Mouse (Mus musculus) forebrain, postnatal 0 days (tissue): ENCODE measurements around the gene Cavin3. TPM values are rescaled to one million over a fixed set of nuclear protein-coding genes. Genes with fewer than 3 reads are reported as not detected.

Experiments used
- ATAC-seq: fragments of 200-750 bp; cut with Nextera tagmentation; 2 replicates; pipeline ENCODE4 v1.8.0; 2017; ENCODE audit warnings: mild to moderate bottlenecking, moderate library complexity
- DNase-seq: peaks from one replicate; pipeline ENCODE4 v3.0.0-alpha.2; 2015
- H3K27ac ChIP-seq: fragments of 300-500 bp; sonication (generic); 2 replicates; pipeline ENCODE4 v1.5.1; 2014; ENCODE audit warnings: low read depth, mild to moderate bottlenecking, antibody characterized with exemption, low read length, moderate library complexity, mixed read lengths
- H3K27me3 ChIP-seq: fragments of 300-500 bp; sonication (generic); 2 replicates; pipeline ENCODE4 v1.6.1; 2014; ENCODE audit warnings: mild to moderate bottlenecking, low read length, mixed read lengths; ENCODE audit not compliant: insufficient read depth
- H3K36me3 ChIP-seq: fragments of 300-500 bp; sonication (generic); 2 replicates; pipeline ENCODE4 v1.6.1; 2014; ENCODE audit warnings: mild to moderate bottlenecking, moderate library complexity; ENCODE audit not compliant: insufficient read depth
- H3K4me1 ChIP-seq: fragments of 300-500 bp; sonication (generic); 2 replicates; pipeline ENCODE4 v1.6.1; 2014; ENCODE audit warnings: antibody characterized with exemption; ENCODE audit not compliant: insufficient read depth
- H3K4me2 ChIP-seq: fragments of 300-500 bp; sonication (generic); 2 replicates; pipeline ENCODE4 v1.6.1; 2014; ENCODE audit warnings: low read depth, mild to moderate bottlenecking, moderate library complexity
- H3K4me3 ChIP-seq: fragments of 300-500 bp; sonication (generic); 2 replicates; pipeline ENCODE4 v1.5.1; 2014; ENCODE audit warnings: low read depth, low read length, mixed read lengths
- H3K9ac ChIP-seq: fragments of 300-500 bp; sonication (generic); 2 replicates; pipeline ENCODE4 v1.6.1; 2014; ENCODE audit warnings: mild to moderate bottlenecking
- H3K9me3 ChIP-seq: fragments of 300-500 bp; sonication (generic); 2 replicates; pipeline ENCODE4 v1.6.1; 2016; ENCODE audit warnings: low read length
- CTCF ChIP-seq: sonication (generic); IDR thresholded peaks from 2 replicates; pipeline ENCODE4 v1.5.1; 2016; ENCODE audit warnings: antibody characterized with exemption, control low read depth, low read depth
- WGBS: fragments of 180-500 bp; shearing (Covaris S2); extraction: QIAGEN DNeasy Blood & Tissue Kit; methylation state at CpG from one replicate; pipeline ENCODE4 v1.1.7; 2014; 5-methylcytosine and 5-hydroxymethylcytosine counted together
- polyA plus RNA-seq: library from polyadenylated mRNA; unstranded; fragments of >200 nt; fragmentation: Nextera tagmentation; extraction: Ambion mirVana; gene quantifications from 2 replicates; pipeline ENCODE4 v1.2.1, GENCODE M21; 2015
- total RNA-seq: library from RNA; depleted of rRNA; stranded (reverse); fragments of >200 nt; gene quantifications from 2 replicates; pipeline ENCODE4 v1.2.3, GENCODE M21; 2014; rRNA removed

Gene Cavin3
- total and polyA plus RNA-seq, 2 experiments from 2014 or later = 28.6 to 31.7 TPM

- H3K36me3 ChIP-seq = no peaks in the 10 kb centered on the region
- no peak overlapping the region for H3K27ac ChIP-seq
- DNase-seq (no peak), ATAC-seq (no peak)
- H3K9ac ChIP-seq = no peak overlapping the region
- WGBS = 88% methylated on average over 3 of the region's 3 CpGs
- no peaks in the 10 kb centered on the region for H3K4me1 ChIP-seq
- no peaks in the 10 kb centered on the region for H3K9me3 ChIP-seq
- no peak for TF ChIP-seq CTCF
- no peak overlapping the region for H3K4me2 ChIP-seq
- no peaks in the 10 kb centered on the region for H3K27me3 ChIP-seq
- no peak overlapping the region for H3K4me3 ChIP-seq
Measured at GRCm38 (mm10) chr7:105445076-105445475, 37.0 kb downstream of the Cavin3 start.

- Histone ChIP-seq H3K4me1 (no peaks in the 10 kb centered on the region), H3K36me3 (no peaks in the 10 kb centered on the region), H3K4me2 (no peak overlapping the region), H3K4me3 (no peak overlapping the region), H3K27me3 (no peaks in the 10 kb centered on the region), H3K27ac (no peak overlapping the region), H3K9me3 (no peaks in the 10 kb centered on the region), H3K9ac (no peak overlapping the region)
- no peak for TF ChIP-seq CTCF
- ATAC-seq = no peak
- no peak for DNase-seq
- 65% methylated on average over 4 of the region's 4 CpGs for WGBS
Measured at GRCm38 (mm10) chr7:105441426-105441825, 40.7 kb downstream of the Cavin3 start.

- Histone ChIP-seq H3K9ac (no peak overlapping the region), H3K4me3 (no peak overlapping the region), H3K4me2 (no peak overlapping the region), H3K36me3 (no peaks in the 10 kb centered on the region), H3K9me3 (no peaks in the 10 kb centered on the region), H3K4me1 (no peaks in the 10 kb centered on the region), H3K27me3 (no peaks in the 10 kb centered on the region), H3K27ac (no peak overlapping the region)
- no peak for DNase-seq
- no peak for TF ChIP-seq CTCF
- 77% methylated on average over 7 of the region's 7 CpGs for WGBS
- ATAC-seq = peak; percentile 38; the same call in 1 of the 2 replicates
Measured at GRCm38 (mm10) chr7:105437979-105438772, 43.9 kb downstream of the Cavin3 start.

GRCm38 (mm10) chr7:105434798-105435197 lies 47.3 kb downstream of the Cavin3 start:
- no peak for TF ChIP-seq CTCF
- ATAC-seq = no peak
- H3K27me3 ChIP-seq = no peaks in the 10 kb centered on the region
- no peak overlapping the region for H3K9ac ChIP-seq
- DNase-seq = no peak
- H3K4me2 ChIP-seq = no peak overlapping the region
- no peaks in the 10 kb centered on the region for H3K4me1 ChIP-seq
- WGBS = 90% methylated on average over 22 of the region's 22 CpGs
- H3K36me3 ChIP-seq = no peaks in the 10 kb centered on the region
- no peaks in the 10 kb centered on the region for H3K9me3 ChIP-seq
- no peak overlapping the region for H3K27ac ChIP-seq
- no peak overlapping the region for H3K4me3 ChIP-seq

- Histone ChIP-seq H3K4me2 (no peak overlapping the region), H3K9ac (no peak overlapping the region), H3K4me3 (no peak overlapping the region), H3K36me3 (no peaks in the 10 kb centered on the region), H3K27me3 (no peaks in the 10 kb centered on the region), H3K27ac (no peak overlapping the region), H3K4me1 (no peaks in the 10 kb centered on the region), H3K9me3 (no peaks in the 10 kb centered on the region)
- TF ChIP-seq CTCF = no peak
- ATAC-seq (no peak), DNase-seq (no peak)
- WGBS = 89% methylated on average over 17 of the region's 17 CpGs
Measured at GRCm38 (mm10) chr7:105433859-105434258, 48.2 kb downstream of the Cavin3 start.

GRCm38 (mm10) chr7:105432058-105432457 lies 50.0 kb downstream of the Cavin3 start:
- ATAC-seq (no peak), DNase-seq (no peak)
- H3K27me3 ChIP-seq = no peaks in the 10 kb centered on the region
- H3K4me3 ChIP-seq = no peak overlapping the region
- TF ChIP-seq CTCF = no peak
- no peak overlapping the region for H3K4me2 ChIP-seq
- 76% methylated on average over 1 of the region's 1 CpGs for WGBS
- no peak overlapping the region for H3K27ac ChIP-seq
- no peak overlapping the region for H3K9ac ChIP-seq
- no peaks in the 10 kb centered on the region for H3K4me1 ChIP-seq
- H3K9me3 ChIP-seq = no peaks in the 10 kb centered on the region
- H3K36me3 ChIP-seq = no peaks in the 10 kb centered on the region

Other genes with a start within 250 kb of the Cavin3 start
- gene Olfr688, start 194.2 kb downstream of the Cavin3 start, total RNA-seq = not detected in 2 replicates
- gene Olfr688, start 194.2 kb downstream of the Cavin3 start, polyA plus RNA-seq = not detected in 2 replicates
- not detected in 2 replicates for gene Olfr689, start 171.1 kb downstream of the Cavin3 start, total RNA-seq
- not detected in 2 replicates for gene Olfr689, start 171.1 kb downstream of the Cavin3 start, polyA plus RNA-seq
- 0.10 TPM in 1 of 2 replicates, not detected in the other for gene Olfr690, start 148.2 kb downstream of the Cavin3 start, total RNA-seq
- not detected in 2 replicates for gene Olfr690, start 148.2 kb downstream of the Cavin3 start, polyA plus RNA-seq
- gene Olfr691, start 140.0 kb downstream of the Cavin3 start, total RNA-seq = not detected in 2 replicates
- not detected in 2 replicates for gene Olfr691, start 140.0 kb downstream of the Cavin3 start, polyA plus RNA-seq
- gene Olfr692, start 114.1 kb downstream of the Cavin3 start, total RNA-seq = not detected in 2 replicates
- not detected in 2 replicates for gene Olfr692, start 114.1 kb downstream of the Cavin3 start, polyA plus RNA-seq
- gene Gm5901, start 107.3 kb downstream of the Cavin3 start, total RNA-seq = not detected in 2 replicates
- not detected in 2 replicates for gene Gm5901, start 107.3 kb downstream of the Cavin3 start, polyA plus RNA-seq
- gene Fam160a2, start 82.2 kb downstream of the Cavin3 start, total RNA-seq = 28.0 and 42.1 TPM in 2 replicates
- 27.7 and 36.9 TPM in 2 replicates for gene Fam160a2, start 82.2 kb downstream of the Cavin3 start, polyA plus RNA-seq
- gene Cnga4, start 77.7 kb downstream of the Cavin3 start, total RNA-seq = 0.29 and 0.38 TPM in 2 replicates
- 0.10 and 0.18 TPM in 2 replicates for gene Cnga4, start 77.7 kb downstream of the Cavin3 start, polyA plus RNA-seq
- gene Cckbr, start 56.6 kb downstream of the Cavin3 start, total RNA-seq = 3.5 and 6.2 TPM in 2 replicates
- gene Cckbr, start 56.6 kb downstream of the Cavin3 start, polyA plus RNA-seq = 3.2 and 5.1 TPM in 2 replicates
- 100 and 124 TPM in 2 replicates for gene Smpd1, start 72.1 kb upstream of the Cavin3 start, total RNA-seq
- 88.8 and 100 TPM in 2 replicates for gene Smpd1, start 72.1 kb upstream of the Cavin3 start, polyA plus RNA-seq
- gene Apbb1, start 99.4 kb upstream of the Cavin3 start, total RNA-seq = 451 and 455 TPM in 2 replicates
- 329 and 350 TPM in 2 replicates for gene Apbb1, start 99.4 kb upstream of the Cavin3 start, polyA plus RNA-seq
- gene Hpx, start 117.8 kb upstream of the Cavin3 start, total RNA-seq = not detected in 2 replicates
- gene Hpx, start 117.8 kb upstream of the Cavin3 start, polyA plus RNA-seq = 0.17 and 0.21 TPM in 2 replicates
- 142 and 160 TPM in 2 replicates for gene Trim3, start 151.3 kb upstream of the Cavin3 start, total RNA-seq
- 70.5 and 93.0 TPM in 2 replicates for gene Trim3, start 151.3 kb upstream of the Cavin3 start, polyA plus RNA-seq
- 49.8 and 65.6 TPM in 2 replicates for gene Timm10b, start 157.8 kb upstream of the Cavin3 start, total RNA-seq
- gene Timm10b, start 157.8 kb upstream of the Cavin3 start, polyA plus RNA-seq = 160 and 167 TPM in 2 replicates
- 89.7 and 93.8 TPM in 2 replicates for gene Arfip2, start 158.1 kb upstream of the Cavin3 start, total RNA-seq
- 88.6 and 93.4 TPM in 2 replicates for gene Arfip2, start 158.1 kb upstream of the Cavin3 start, polyA plus RNA-seq
- 45.3 and 52.9 TPM in 2 replicates for gene Gm45799, start 158.3 kb upstream of the Cavin3 start, total RNA-seq
- gene Gm45799, start 158.3 kb upstream of the Cavin3 start, polyA plus RNA-seq = 34.2 and 41.2 TPM in 2 replicates
- gene Dnhd1, start 168.5 kb upstream of the Cavin3 start, total RNA-seq = 1.8 and 4.6 TPM in 2 replicates
- gene Dnhd1, start 168.5 kb upstream of the Cavin3 start, polyA plus RNA-seq = 0.08 and 0.48 TPM in 2 replicates